Mouse (Mus musculus) splenic B cell, adult 2 months (primary cell): ENCODE data around the gene Stat5b.

Source experiments
- DNase-seq: peaks from one replicate; pipeline ENCODE4 v3.0.0-alpha.2; 2011; ENCODE audit warnings: low read depth, low spot score
- H3K27me3 ChIP-seq: 2 replicates; pipeline ENCODE4 v1.6.1; 2012; ENCODE audit warnings: mild to moderate bottlenecking, low read length, moderate library complexity, mixed read lengths; ENCODE audit not compliant: control insufficient read depth, poor library complexity, insufficient read depth, severe bottlenecking
- H3K36me3 ChIP-seq: 2 replicates; pipeline ENCODE4 v1.6.1; 2012; ENCODE audit warnings: mild to moderate bottlenecking, low read length, moderate library complexity, mixed read lengths; ENCODE audit not compliant: control insufficient read depth, poor library complexity, insufficient read depth, severe bottlenecking

Stat5b gene

DNA sequence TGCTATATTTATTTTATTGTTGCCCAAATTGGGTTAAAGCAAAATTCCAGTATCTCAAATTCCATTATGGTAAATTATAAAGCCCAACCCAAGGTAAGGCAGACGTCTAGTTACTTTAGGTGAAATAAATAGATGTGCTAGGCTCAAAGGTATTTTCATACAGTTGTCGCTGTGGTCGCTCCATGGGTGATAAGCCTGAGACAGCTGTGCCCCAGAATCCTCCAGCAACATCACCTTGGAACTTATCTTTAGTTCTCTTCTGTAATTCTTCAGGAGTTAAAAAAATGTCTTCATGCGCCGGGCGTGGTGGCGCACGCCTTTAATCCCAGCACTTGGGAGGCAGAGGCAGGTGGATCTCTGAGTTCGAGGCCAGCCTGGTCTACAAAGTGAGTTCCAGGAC, 11.6 kb downstream of the Stat5b start:
- no peaks in the 10 kb centered on the region for H3K36me3 ChIP-seq
- H3K27me3 ChIP-seq, result no peaks in the 10 kb centered on the region
- DNase-seq, result no peak

DNA sequence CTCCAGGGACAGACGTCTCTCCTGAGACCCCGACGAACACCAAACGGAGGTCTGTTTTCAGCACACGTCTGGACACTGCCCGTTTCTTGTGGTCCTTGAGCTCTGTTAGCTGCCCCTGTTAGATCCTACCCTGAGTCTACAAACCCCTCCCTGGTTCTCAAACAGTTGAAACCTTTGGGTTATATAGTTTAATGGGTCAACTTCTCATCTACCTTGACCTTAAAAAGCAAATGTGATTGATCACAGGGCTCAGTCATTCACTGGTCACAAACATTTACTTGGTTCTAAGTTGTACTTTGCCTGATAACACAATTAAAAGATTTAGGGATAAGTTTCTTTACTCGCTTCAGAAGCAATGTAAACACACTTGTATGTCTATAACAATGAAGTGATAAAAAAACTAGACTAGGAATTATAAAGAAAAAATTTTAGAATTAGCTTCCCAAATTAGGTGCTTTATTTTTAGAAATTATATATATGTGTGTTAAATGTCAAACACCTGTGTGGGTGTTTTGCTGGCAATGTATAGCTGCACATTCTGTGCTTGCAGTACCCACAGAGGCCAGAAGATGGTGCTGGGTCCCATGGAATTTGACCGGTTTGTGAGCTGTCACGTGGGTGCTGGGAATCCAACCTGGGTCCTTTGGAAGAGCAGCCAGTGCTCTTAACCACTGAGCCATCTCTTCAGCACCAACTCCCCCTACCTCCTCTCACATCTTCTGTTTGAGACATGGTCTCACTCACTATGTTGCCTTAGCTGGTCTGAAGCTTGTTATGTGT, 13.4 kb downstream of the Stat5b start:
- peak; percentile 37 for DNase-seq
- H3K27me3 ChIP-seq, result no peaks in the 10 kb centered on the region
- H3K36me3 ChIP-seq, result no peaks in the 10 kb centered on the region

DNA sequence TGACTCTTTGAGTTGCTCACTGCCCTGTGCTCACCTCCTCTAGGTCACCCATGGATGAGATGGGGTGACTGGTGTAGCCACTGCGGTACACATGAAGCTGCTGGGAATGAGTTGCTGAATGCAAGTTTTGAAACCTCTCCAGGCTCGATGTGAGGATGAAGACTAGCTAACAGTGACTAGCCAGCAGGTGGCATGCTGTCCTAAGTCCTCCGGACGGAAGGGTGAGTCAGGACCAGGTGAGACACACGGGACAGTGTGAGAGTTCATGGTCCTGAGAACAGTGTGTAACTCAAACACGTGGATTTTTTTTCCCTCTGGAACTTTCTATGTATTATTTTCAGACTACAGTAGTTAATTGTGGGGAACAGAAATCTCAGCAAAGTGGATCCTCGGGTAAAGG, 17.1 kb downstream of the Stat5b start:
- DNase-seq, result peak; percentile 31
- Histone ChIP-seq H3K27me3 (no peaks in the 10 kb centered on the region), H3K36me3 (no peaks in the 10 kb centered on the region)

DNA sequence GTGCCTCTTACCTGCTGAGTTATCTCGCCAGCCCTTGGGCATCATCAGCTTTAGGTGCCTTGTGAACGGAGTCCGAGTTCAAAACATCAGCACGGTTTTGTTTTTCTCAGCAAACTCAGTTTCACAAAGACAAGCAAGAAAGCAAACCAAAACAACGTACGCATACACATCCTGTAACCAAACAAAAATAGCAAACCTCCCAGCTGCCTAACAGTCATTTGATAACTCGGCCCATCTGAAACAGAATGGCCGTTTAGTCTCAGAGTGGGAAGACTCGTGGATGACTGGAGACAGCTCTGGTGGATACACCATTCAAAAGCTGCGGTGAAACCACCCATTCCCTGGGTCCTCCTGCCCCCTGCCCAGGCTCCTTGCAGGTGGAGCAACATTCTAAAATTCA, 19.1 kb downstream of the Stat5b start:
- no peaks in the 10 kb centered on the region for H3K27me3 ChIP-seq
- no peak for DNase-seq
- H3K36me3 ChIP-seq, result no peaks in the 10 kb centered on the region

DNA sequence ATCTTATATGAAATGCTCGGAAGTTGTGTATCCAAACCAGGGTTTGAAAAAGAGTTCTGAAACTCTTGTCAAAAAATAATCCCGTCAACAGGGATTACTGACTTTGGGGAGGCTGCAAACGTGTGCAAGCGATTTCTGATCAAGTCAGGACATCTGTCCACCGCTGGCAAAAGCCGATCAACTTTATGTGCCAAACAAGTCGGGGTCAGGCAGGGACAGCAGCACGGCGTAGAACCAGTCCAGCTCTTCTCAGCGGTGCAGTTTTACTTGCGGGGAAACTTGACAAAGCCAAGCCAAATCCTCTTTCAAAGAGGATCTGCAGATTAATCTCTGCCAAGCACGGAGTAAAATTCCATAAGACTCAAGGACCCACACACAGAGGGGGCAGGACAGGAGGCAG, 20.8 kb downstream of the Stat5b start:
- H3K36me3 ChIP-seq, result no peaks in the 10 kb centered on the region
- no peaks in the 10 kb centered on the region for H3K27me3 ChIP-seq
- DNase-seq, result no peak

DNA sequence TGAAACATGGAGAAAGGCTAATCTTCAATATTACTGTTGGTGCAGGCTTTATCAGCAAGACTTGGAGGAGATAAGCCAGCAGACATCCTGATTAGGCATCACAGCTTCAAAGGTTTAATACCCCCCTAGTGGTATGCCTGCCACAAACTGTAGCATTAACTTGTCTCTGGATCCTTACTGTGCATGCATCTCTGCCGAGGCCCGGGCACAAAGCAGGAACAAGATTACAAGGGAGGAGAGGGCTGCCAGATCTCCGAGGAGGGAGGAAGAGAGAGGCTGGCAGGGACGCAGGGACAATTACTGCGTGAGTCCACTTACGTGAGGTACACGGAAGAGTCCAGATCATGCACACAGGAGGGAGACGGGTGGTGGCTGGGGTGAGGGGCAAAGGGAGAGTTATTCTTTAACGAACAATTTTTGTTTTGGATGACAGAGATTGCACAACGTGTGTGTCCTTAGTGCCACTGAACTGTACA, 21.8 kb downstream of the Stat5b start:
- DNase-seq, result no peak
- H3K27me3 ChIP-seq, result no peaks in the 10 kb centered on the region
- H3K36me3 ChIP-seq, result no peaks in the 10 kb centered on the region

DNA sequence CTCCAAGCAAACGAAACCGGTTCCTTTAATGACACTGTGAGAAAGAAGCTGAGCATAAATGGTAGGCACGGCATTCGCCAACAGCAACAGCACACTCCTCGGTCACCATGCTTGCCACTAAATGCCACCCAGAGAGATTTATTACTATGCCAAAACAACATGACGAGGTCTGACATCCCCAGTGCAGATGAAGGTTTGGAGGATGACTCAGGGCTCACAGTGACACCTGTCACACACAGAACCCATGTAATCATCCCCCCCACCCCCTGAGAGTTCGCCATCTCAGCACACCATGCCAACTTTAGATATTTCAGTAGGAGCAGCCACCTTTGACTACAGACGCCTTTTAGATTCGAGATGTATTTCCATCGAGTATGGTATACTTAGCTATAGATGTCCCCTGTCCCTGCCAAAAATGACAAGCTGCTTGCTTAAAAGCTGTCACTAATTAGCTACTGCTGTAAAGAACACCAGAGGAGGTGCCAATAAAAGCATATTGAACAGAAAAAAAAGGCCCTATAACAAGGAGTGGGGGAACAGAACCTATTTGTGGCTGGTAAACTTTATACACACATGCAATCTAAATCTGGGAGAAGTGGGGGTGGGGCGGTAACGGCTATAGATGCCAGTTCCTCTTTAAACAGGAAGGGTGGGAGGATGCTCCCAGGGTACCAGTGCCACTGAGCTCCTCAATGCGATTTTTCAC, 24.2 kb downstream of the Stat5b start:
- DNase-seq, result peak; percentile 61

DNA sequence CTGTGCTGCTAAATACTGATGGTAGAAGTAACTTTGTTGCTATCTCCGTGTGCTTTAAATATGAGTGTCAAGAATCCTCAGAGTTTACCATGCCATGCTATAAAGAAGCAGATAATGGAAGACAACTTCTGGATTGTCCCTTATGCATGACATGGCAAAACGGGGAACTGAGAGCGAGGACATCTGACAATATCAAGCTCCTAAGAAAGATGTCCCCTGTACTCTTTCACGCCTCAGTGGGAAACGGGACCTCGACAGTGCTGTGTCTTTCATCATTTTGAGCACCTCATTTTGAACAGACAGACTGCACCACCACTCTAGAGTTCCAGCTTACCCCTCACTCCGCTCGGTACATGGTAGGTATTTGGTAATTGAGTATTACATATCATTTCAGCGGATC, 25.1 kb downstream of the Stat5b start:
- Histone ChIP-seq H3K36me3 (no peaks in the 10 kb centered on the region), H3K27me3 (no peaks in the 10 kb centered on the region)
- peak; percentile 50 for DNase-seq

More for the DNA sequence above, 24.2 kb downstream of the Stat5b start:
- no peaks in the 10 kb centered on the region for H3K27me3 ChIP-seq
- no peaks in the 10 kb centered on the region for H3K36me3 ChIP-seq

DNA sequence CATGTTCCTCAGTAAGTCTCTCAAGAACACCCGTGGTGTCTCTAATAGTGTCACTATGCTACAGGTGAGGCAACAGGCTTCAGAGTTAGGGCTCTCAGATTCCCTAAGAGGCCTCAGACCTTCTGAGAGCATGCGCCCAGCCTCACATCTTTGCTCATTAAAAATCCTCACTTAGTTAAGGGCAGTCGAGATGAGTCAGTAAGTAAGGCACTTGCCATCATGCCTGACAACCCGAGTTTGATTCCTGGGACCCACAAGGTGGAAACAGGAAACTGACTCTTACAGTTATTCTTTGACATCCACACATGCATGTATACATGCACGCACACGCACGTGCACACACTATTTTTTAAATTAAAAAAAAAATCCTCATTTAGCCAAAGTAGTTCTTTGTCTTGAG, 26.0 kb downstream of the Stat5b start:
- Histone ChIP-seq H3K27me3 (no peaks in the 10 kb centered on the region), H3K36me3 (no peaks in the 10 kb centered on the region)
- DNase-seq, result no peak

DNA sequence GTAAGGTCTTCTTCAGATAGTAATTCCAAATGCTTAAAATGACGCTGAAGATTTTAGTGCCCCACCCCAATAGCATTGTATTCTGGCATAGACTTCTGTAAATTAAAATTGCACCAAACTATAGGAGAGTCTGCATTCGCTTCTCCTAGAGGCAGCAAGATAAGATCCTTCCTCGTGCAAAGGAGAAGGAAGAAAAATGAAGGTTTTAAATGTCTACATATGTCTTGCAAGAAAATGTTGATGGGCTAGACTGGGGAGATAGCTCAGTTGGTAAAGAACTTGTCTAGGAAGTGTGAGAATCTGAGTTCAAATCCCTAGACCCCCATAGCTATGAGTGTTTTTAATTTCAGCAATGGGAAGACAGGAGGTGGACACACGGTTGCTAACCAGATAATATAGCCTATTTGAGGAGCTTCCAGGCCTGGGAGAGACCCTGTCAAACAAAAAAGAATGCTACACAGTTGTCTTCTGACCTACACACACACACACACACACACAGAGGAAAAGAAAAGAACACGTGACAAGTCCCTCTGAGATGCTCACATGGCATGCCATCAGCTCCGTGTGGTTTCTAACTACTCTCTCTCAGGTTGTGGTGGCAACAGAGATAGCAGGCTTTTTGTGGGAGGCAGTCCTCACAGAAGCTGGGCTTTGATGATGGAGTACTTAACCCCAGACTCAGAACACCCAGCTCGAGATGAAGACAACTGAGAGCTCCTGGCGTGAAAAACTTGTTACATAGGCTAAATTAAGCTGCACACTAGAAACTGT, 26.8 kb downstream of the Stat5b start:
- DNase-seq, result peak; percentile 64

DNA sequence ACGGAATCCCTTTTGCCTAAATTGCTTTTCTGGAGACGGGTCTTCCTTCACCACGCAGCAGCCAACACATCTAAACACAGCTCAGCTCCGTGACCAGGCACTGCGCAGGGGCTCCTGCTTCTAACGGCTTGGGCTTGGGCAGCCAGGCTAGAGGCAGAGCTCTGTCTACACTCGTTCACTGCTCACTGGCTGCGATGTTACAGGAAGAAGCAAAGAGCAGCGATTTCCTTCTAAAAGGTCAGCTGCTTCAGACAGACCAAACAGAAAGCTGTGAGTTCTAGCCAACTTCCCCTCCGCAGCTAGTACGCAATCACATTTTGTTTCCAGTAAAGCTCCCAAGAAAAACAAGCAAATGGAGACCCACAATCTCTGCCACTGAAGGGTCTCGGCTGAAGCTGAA, 28.2 kb downstream of the Stat5b start:
- Histone ChIP-seq H3K27me3 (no peaks in the 10 kb centered on the region), H3K36me3 (no peaks in the 10 kb centered on the region)
- DNase-seq, result peak; percentile 82

More for the DNA sequence above, 26.8 kb downstream of the Stat5b start:
- H3K36me3 ChIP-seq, result no peaks in the 10 kb centered on the region
- no peaks in the 10 kb centered on the region for H3K27me3 ChIP-seq

DNA sequence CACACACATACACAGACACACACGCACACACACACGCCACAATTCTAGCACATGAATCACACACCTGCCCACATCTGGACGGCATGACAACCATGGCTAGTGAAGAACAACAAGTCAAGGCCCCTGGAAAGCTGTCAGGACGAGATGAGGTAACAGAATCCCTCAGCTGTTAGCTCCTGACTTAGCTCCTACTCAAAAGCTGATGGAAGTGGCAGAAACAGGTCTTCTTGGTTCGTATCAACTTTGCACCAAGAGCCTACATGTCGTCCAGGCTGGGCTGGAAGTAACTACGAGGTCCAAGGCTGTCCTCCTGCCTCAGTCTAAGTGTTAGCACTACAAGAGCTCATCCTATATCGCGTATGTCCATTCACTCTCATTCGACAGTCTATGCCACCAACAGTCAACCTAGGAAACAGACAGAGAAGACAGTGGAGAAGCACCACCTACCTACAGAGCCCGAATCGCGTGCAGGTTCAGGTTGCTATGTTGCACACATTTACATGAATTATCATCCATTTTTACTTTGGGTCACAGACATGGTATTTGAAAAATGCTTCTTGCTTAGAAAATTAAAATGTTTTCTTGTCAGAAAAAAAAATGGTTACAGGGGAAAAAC, 28.8 kb downstream of the Stat5b start:
- no peaks in the 10 kb centered on the region for H3K36me3 ChIP-seq
- no peak for DNase-seq
- H3K27me3 ChIP-seq, result no peaks in the 10 kb centered on the region

DNA sequence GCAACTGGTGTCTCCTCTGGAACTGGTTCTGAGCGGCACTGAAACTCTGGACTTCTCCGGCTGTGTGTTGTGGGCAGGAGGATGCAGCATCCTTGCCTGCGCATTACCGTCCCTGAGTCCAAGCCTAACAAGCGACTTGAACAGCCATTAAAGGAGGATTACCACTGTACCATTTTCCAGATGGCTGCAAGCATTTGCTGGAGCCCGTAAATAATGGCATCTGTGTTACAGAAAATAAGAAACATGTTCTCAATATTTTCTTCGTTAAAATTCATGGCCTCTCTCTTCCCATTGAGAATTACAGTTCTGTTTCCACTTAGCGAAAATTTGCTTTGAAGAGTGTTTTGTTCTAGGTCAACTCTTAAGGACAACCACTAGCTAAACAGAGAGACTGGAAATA, 30.5 kb downstream of the Stat5b start:
- no peaks in the 10 kb centered on the region for H3K27me3 ChIP-seq
- no peaks in the 10 kb centered on the region for H3K36me3 ChIP-seq
- no peak for DNase-seq

DNA sequence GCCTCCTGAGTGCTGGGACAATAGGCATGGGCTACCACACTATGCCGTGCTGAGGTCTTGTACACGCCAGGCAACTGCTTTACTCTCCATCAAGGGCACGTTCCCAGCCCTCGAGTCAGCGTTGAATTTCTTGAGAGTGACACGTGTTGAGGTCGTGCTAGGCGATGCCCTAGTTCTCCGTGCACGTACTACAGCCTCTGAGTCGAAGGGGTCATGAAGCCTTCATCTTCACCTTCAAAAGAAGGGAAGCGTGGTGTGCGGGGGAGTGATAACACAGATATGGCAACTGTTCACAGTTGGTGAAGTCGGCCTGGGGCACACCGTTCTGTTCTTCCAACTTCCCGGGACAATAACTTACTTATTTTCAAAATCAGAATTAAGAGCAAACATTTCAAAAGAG, 30.9 kb downstream of the Stat5b start:
- DNase-seq, result no peak
- Histone ChIP-seq H3K27me3 (no peaks in the 10 kb centered on the region), H3K36me3 (no peaks in the 10 kb centered on the region)
